Mouse (Mus musculus) C2C12 (cell line): Measurements from ENCODE around the gene Wscd2. TPM values are rescaled to one million over a fixed set of nuclear protein-coding genes. Genes with fewer than 3 reads are reported as not detected.

Experiments
- H3K27me3 ChIP-seq: one replicate; pipeline ENCODE4 v1.6.1; 2011; ENCODE audit not compliant: control insufficient read depth, insufficient read depth, insufficient read length
- H3K36me3 ChIP-seq: one replicate; pipeline ENCODE4 v1.6.1; 2011; ENCODE audit not compliant: control insufficient read depth, insufficient read depth
- H3K4me3 ChIP-seq: one replicate; pipeline ENCODE4 v1.5.1; 2011; ENCODE audit warnings: mild to moderate bottlenecking, control low read depth; ENCODE audit not compliant: poor library complexity, insufficient read depth, severe bottlenecking
- H3K79me2 ChIP-seq: one replicate; pipeline ENCODE4 v1.6.1; 2011; ENCODE audit not compliant: control insufficient read depth, insufficient read depth
- H3K79me3 ChIP-seq: one replicate; pipeline ENCODE4 v1.6.1; 2011; ENCODE audit warnings: low read depth, control low read depth
- H3ac ChIP-seq: one replicate; pipeline ENCODE3; 2011; ENCODE audit warnings: low read depth; ENCODE audit not compliant: control insufficient read depth, insufficient read length
- CEBPB ChIP-seq: IDR thresholded peaks from one replicate; pipeline ENCODE4 v1.6.1; 2011; ENCODE audit warnings: low read depth, mild to moderate bottlenecking, control low read depth, moderate library complexity
- CTCF ChIP-seq: IDR thresholded peaks from one replicate; pipeline ENCODE4 v1.5.1; 2011; ENCODE audit not compliant: control insufficient read depth, insufficient read depth, insufficient read length
- FOSL1 ChIP-seq: IDR thresholded peaks from one replicate; pipeline ENCODE4 v1.8.0; 2011; ENCODE audit warnings: mild to moderate bottlenecking, low read length; ENCODE audit not compliant: poor library complexity, insufficient read depth, severe bottlenecking
- MAX ChIP-seq: IDR thresholded peaks from one replicate; pipeline ENCODE4 v1.6.1; 2011; ENCODE audit warnings: mild to moderate bottlenecking, control low read depth
- MYOD1 ChIP-seq: IDR thresholded peaks from one replicate; pipeline ENCODE4 v1.6.1; 2011; ENCODE audit warnings: low read depth; ENCODE audit not compliant: control insufficient read depth, insufficient read length
- MYOG ChIP-seq: IDR thresholded peaks from one replicate; pipeline ENCODE4 v1.6.1; 2011; ENCODE audit not compliant: control insufficient read depth, insufficient read length; ENCODE audit errors: extremely low read depth
- USF1 ChIP-seq: IDR thresholded peaks from one replicate; pipeline ENCODE4 v1.6.1; 2011; ENCODE audit warnings: low read depth, mild to moderate bottlenecking, control low read depth, moderate library complexity
- polyA plus RNA-seq: library from polyadenylated mRNA; unstranded; fragments of >200 nt; fragmentation: generic; extraction: Trizol; gene quantifications from one replicate; pipeline ENCODE4 v1.2.1, GENCODE M21; 2012; ENCODE audit warnings: missing spikeins

The Wscd2 gene
- polyA plus RNA-seq, 1 experiment = not detected

GRCm38 (mm10) chr5:113485584-113486162 lies 4.5 kb upstream of the Wscd2 start:
- Histone ChIP-seq H3K27me3 (peaks cover 78% of the 10 kb centered on the region), H3K79me2 (no peaks in the 10 kb centered on the region), H3K36me3 (no peaks in the 10 kb centered on the region), H3K4me3 (no peak overlapping the region), H3ac (no peak overlapping the region), H3K79me3 (no peaks in the 10 kb centered on the region)
- no peak for TF ChIP-seq CTCF
- no peak for TF ChIP-seq USF1
- TF ChIP-seq MAX = no peak
- no peak for TF ChIP-seq MYOD1
- no peak for TF ChIP-seq MYOG
- TF ChIP-seq CEBPB = no peak
- no peak for TF ChIP-seq FOSL1

DNA sequence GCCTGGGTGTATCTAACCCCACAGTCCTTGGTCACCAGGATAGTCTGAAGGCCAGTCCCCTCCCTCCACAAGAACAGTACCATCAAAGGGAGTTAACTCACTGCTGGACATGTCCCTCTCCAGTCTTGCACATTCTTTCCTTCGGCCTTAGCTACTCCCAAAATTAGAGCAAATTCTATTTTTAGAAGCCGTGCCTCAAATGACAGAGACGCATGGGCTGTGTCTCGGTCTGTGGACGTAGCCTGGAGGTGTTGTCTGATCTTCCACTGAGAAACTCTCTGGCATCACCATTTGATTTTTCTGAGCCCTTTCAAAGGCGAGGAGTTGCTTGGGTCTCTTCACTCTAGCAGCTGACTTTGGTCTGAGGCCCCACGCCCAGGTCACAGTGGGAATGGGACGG lies 2.3 kb upstream of the Wscd2 start:
- H3ac ChIP-seq = no peak overlapping the region
- no peaks in the 10 kb centered on the region for H3K79me3 ChIP-seq
- H3K4me3 ChIP-seq = no peak overlapping the region
- no peaks in the 10 kb centered on the region for H3K79me2 ChIP-seq
- no peaks in the 10 kb centered on the region for H3K36me3 ChIP-seq
- peaks cover 89% of the 10 kb centered on the region for H3K27me3 ChIP-seq
- TF ChIP-seq CEBPB (no peak), MYOD1 (no peak), USF1 (no peak), MAX (no peak), CTCF (no peak), MYOG (no peak), FOSL1 (no peak)

DNA sequence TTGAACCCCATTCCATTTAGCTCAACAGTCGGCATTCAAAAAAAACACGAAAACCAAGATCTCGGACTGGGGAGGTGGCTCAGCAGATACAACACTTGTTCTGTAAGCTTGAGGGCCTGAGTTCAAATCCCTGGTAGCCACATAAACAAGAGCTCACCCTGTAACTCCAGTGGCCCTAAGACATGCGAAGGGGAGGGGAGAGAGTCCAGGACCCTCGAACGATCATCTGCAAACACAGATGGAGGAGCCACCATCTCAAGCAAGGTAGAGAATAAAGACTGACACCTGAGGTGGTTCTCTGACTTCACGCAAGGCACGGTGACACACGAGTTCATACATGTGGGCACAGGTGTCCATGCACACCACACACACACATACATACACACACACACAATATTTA lies 516 bp upstream of the Wscd2 start:
- H3ac ChIP-seq = no peak overlapping the region
- peaks cover 92% of the 10 kb centered on the region for H3K27me3 ChIP-seq
- H3K4me3 ChIP-seq = no peak overlapping the region
- no peaks in the 10 kb centered on the region for H3K36me3 ChIP-seq
- H3K79me3 ChIP-seq = no peaks in the 10 kb centered on the region
- H3K79me2 ChIP-seq = no peaks in the 10 kb centered on the region
- TF ChIP-seq USF1 = no peak
- TF ChIP-seq CEBPB = no peak
- no peak for TF ChIP-seq MYOD1
- no peak for TF ChIP-seq CTCF
- TF ChIP-seq MAX = no peak
- no peak for TF ChIP-seq FOSL1
- TF ChIP-seq MYOG = no peak

DNA sequence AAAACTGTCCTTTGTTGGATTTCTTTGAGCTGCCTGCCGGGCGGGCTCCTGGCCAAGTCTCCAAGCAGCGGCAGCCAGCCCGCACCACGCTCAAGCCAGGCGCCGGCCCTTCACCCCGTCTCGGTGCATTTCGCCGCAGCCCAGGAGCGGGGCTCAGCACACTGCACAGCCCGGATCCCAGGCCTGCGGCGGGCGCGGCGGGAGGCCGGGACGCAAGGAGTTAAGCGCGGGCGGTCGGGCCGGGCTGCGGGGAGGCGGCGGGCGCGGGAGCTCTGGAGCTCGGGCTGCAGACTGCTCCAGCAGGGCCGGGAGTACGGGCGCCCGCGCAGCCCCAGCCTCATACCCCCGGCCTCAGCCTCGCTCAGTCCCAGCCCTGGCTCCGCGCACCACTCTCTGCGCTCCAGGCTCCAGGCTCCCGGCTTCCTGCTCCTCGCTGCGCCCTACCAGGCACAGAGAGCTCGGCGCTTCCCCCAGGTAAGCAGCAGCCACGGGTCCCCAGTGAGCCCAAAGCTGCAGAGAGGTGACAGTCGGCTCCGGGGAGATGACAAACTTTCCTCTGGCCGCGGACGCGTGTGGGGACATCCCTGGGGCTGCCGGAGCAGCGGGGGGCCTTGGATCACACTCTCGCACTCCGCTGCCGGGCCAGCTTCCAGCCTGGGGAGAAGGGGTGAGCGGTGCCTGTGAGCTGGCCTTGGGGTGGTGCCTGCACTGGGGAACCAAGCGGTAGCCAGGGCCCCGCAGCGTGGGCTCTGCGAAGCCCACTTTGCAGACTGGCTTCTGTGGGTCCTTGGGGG lies 531 bp downstream of the Wscd2 start:
- Histone ChIP-seq H3ac (no peak overlapping the region), H3K27me3 (peaks cover 91% of the 10 kb centered on the region)

GRCm38 (mm10) chr5:113491552-113491951 lies 1.4 kb downstream of the Wscd2 start:
- H3ac ChIP-seq = no peak overlapping the region
- H3K79me2 ChIP-seq = no peaks in the 10 kb centered on the region
- H3K27me3 ChIP-seq = peaks cover 82% of the 10 kb centered on the region
- TF ChIP-seq MYOG (no peak), CEBPB (no peak), CTCF (no peak), USF1 (no peak), MYOD1 (no peak), MAX (no peak), FOSL1 (no peak)
- no peaks in the 10 kb centered on the region for H3K36me3 ChIP-seq
- no peak overlapping the region for H3K4me3 ChIP-seq
- H3K79me3 ChIP-seq = no peaks in the 10 kb centered on the region

More for the DNA sequence above, 531 bp downstream of the Wscd2 start:
- Histone ChIP-seq H3K4me3 (no peak overlapping the region), H3K79me2 (no peaks in the 10 kb centered on the region), H3K79me3 (no peaks in the 10 kb centered on the region), H3K36me3 (no peaks in the 10 kb centered on the region)
- TF ChIP-seq CTCF (no peak), MYOD1 (no peak), USF1 (no peak)
